Mouse (Mus musculus) adrenal gland, adult 2 months (tissue): ENCODE data around the gene Ush2a. TPM values are rescaled to one million over a fixed set of nuclear protein-coding genes. Genes with fewer than 3 reads are reported as not detected.

Experiments used
- DNase-seq: peaks from one replicate; pipeline ENCODE4 v3.0.0; 2021
- polyA plus RNA-seq: library from polyadenylated mRNA; depleted of rRNA; stranded (reverse); fragments of >200 nt; gene quantifications from 2 replicates; pipeline ENCODE4 v1.2.3, GENCODE M21; 2012
- total RNA-seq, 2 experiments: library from RNA; stranded (reverse); gene quantifications; 2 replicates each; pipeline ENCODE4 v1.2.3; 2021

Ush2a gene
- total and polyA plus RNA-seq, 3 experiments: 0.07 TPM; not detected in 2

DNA sequence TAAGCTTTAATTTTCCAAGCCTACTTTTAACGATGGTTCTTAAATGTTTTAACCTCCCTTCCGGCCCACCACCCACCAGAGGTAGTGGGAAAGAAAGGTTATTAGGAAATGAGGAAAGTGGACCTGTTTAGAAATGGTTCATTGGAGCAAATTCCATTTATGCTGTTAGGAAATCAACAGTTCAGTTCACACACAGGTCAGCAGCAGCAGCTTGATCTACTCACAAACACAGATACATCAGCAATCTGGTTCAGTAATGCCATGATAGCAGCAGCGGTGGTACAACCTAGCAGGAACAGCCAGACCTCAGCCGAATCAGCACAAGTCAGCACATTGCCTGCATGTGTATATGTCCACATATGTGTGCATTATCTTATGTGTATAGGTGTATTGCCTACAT, 748.8 kb downstream of the Ush2a start:
- no peak for DNase-seq

DNA sequence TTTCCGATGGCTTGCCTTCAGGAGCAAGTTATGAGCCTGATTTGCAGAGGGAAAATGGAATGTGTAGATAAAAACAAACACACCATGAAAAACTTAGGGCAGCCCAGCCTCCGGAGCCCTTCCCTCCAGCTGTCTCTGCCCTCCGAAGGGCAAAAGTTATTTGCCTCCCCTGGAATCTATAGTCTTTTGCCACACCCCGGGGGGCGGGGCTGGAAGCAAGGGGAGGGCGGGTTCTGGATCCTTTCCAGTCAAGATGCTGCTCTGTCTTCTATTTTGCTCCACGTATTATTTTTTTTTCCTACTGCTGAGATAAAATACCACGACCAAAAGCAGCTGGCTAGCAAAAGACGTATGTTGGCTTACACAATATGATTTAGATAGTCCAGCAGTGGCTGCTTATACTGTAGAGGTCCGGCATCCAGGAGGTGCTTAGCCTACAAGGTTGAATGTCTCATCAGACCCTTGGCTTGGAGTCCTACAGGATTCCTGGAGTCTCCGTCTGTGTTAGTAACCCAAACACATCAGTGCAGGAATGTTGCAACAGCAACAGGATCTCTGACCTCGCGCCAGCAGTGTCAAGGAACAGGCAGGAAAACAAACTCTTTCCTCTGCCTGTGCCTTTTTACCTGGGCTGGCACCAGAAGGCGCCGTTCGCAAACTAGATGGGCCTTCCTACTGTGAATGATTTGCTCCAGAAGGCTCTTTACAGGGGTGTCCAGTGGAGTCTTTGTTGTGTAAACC, 751.2 kb downstream of the Ush2a start:
- peak; percentile 40 for DNase-seq

DNA sequence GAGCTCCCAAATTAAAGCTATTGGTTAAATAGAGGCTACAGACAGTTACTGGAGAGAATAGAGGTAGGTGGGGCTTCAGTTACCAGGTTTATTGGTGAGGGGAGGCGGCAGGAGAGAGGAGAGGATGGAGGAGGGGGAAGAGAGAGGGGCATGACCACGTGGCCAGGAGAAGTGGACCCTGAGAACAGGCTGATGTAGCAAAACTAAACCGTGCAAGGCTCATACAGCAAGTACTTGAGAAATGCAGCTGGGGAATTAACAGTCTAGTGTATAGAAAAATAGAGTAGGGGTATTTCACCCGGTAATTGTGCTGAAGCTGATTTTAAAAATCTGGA, 751.7 kb downstream of the Ush2a start:
- no peak for DNase-seq
